Mouse (Mus musculus): ENCODE data around the gene Gm21885. TPM values are rescaled to one million over a fixed set of nuclear protein-coding genes. Genes with fewer than 3 reads are reported as not detected.

The Gm21885 gene
- polyA plus RNA-seq, 1 experiment: not detected

- TF ChIP-seq CTCF (IDR thresholded peaks at IDR 0.05; ENCODE audit: low read depth, low read length): no peak
- no peak for TF ChIP-seq POLR2A (IDR thresholded peaks at IDR 0.05; ENCODE audit: insufficient read depth, low read length)
- Histone ChIP-seq H3K27ac (ENCODE audit: insufficient read depth, low read length) (no peak overlapping the region), H3K9ac (ENCODE audit: low read depth, poor library complexity, severe bottlenecking) (no peak overlapping the region), H3K27me3 (ENCODE audit: control insufficient read depth, insufficient read depth, low read length, poor library complexity, severe bottlenecking) (no peaks in the 10 kb centered on the region), H3K4me3 (ENCODE audit: low read depth, low read length) (no peak overlapping the region), H3K36me3 (ENCODE audit: control insufficient read depth, insufficient read depth, low read length, poor library complexity, severe bottlenecking) (no peaks in the 10 kb centered on the region), H3K4me1 (ENCODE audit: control insufficient read depth, insufficient read depth, low read length) (no peaks in the 10 kb centered on the region), H3K9me3 (replicated peaks; ENCODE audit: control insufficient read depth, insufficient read depth, low read length, poor library complexity, severe bottlenecking) (no peaks in the 10 kb centered on the region)
Observed at GRCm38 (mm10) chr11:94246789-94247061, 34.9 kb upstream of the Gm21885 start.

- no peak overlapping the region for H3K9ac ChIP-seq (ENCODE audit: low read depth, poor library complexity, severe bottlenecking)
- TF ChIP-seq POLR2A (IDR thresholded peaks at IDR 0.05; ENCODE audit: insufficient read depth, low read length): no peak
- no peak for TF ChIP-seq EP300 (IDR thresholded peaks at IDR 0.05; ENCODE audit: insufficient read depth, low read depth, low read length)
- no peak for TF ChIP-seq CTCF (IDR thresholded peaks at IDR 0.05; ENCODE audit: low read depth, low read length)
- H3K4me1 ChIP-seq (ENCODE audit: control insufficient read depth, insufficient read depth, low read length): no peaks in the 10 kb centered on the region
- no peaks in the 10 kb centered on the region for H3K36me3 ChIP-seq (ENCODE audit: control insufficient read depth, insufficient read depth, low read length, poor library complexity, severe bottlenecking)
- no peaks in the 10 kb centered on the region for H3K27me3 ChIP-seq (ENCODE audit: control insufficient read depth, insufficient read depth, low read length, poor library complexity, severe bottlenecking)
- H3K4me3 ChIP-seq (ENCODE audit: low read depth, low read length): no peak overlapping the region
- H3K9me3 ChIP-seq (replicated peaks; ENCODE audit: control insufficient read depth, insufficient read depth, low read length, poor library complexity, severe bottlenecking): 0 out of 2 replicates have a peak, but pooled peaks cover 4% of the 10 kb centered on the region
- no peak overlapping the region for H3K27ac ChIP-seq (ENCODE audit: insufficient read depth, low read length)
Observed at GRCm38 (mm10) chr11:94253156-94253555, 28.5 kb upstream of the Gm21885 start.

GRCm38 (mm10) chr11:94253691-94254090 lies 28.0 kb upstream of the Gm21885 start:
- Histone ChIP-seq H3K4me3 (ENCODE audit: low read depth, low read length) (no peak overlapping the region), H3K4me1 (ENCODE audit: control insufficient read depth, insufficient read depth, low read length) (no peaks in the 10 kb centered on the region), H3K27ac (ENCODE audit: insufficient read depth, low read length) (no peak overlapping the region), H3K36me3 (ENCODE audit: control insufficient read depth, insufficient read depth, low read length, poor library complexity, severe bottlenecking) (no peaks in the 10 kb centered on the region), H3K27me3 (ENCODE audit: control insufficient read depth, insufficient read depth, low read length, poor library complexity, severe bottlenecking) (no peaks in the 10 kb centered on the region), H3K9ac (ENCODE audit: low read depth, poor library complexity, severe bottlenecking) (no peak overlapping the region), H3K9me3 (replicated peaks; ENCODE audit: control insufficient read depth, insufficient read depth, low read length, poor library complexity, severe bottlenecking) (0 out of 2 replicates have a peak, but pooled peaks cover 4% of the 10 kb centered on the region)
- TF ChIP-seq POLR2A (IDR thresholded peaks at IDR 0.05; ENCODE audit: insufficient read depth, low read length) (no peak), EP300 (IDR thresholded peaks at IDR 0.05; ENCODE audit: insufficient read depth, low read depth, low read length) (no peak)

GRCm38 (mm10) chr11:94255733-94256132 lies 25.9 kb upstream of the Gm21885 start:
- no peak for TF ChIP-seq EP300 (IDR thresholded peaks at IDR 0.05; ENCODE audit: insufficient read depth, low read depth, low read length)
- TF ChIP-seq POLR2A (IDR thresholded peaks at IDR 0.05; ENCODE audit: insufficient read depth, low read length): no peak
- TF ChIP-seq CTCF (IDR thresholded peaks at IDR 0.05; ENCODE audit: low read depth, low read length): no peak
- Histone ChIP-seq H3K4me1 (ENCODE audit: control insufficient read depth, insufficient read depth, low read length) (no peaks in the 10 kb centered on the region), H3K9ac (ENCODE audit: low read depth, poor library complexity, severe bottlenecking) (no peak overlapping the region), H3K36me3 (ENCODE audit: control insufficient read depth, insufficient read depth, low read length, poor library complexity, severe bottlenecking) (no peaks in the 10 kb centered on the region), H3K27ac (ENCODE audit: insufficient read depth, low read length) (no peak overlapping the region), H3K4me3 (ENCODE audit: low read depth, low read length) (no peak overlapping the region), H3K9me3 (replicated peaks; ENCODE audit: control insufficient read depth, insufficient read depth, low read length, poor library complexity, severe bottlenecking) (0 out of 2 replicates have a peak, but pooled peaks cover 4% of the 10 kb centered on the region), H3K27me3 (ENCODE audit: control insufficient read depth, insufficient read depth, low read length, poor library complexity, severe bottlenecking) (no peaks in the 10 kb centered on the region)

- TF ChIP-seq CTCF (IDR thresholded peaks at IDR 0.05; ENCODE audit: low read depth, low read length) (no peak), EP300 (IDR thresholded peaks at IDR 0.05; ENCODE audit: insufficient read depth, low read depth, low read length) (no peak), POLR2A (IDR thresholded peaks at IDR 0.05; ENCODE audit: insufficient read depth, low read length) (no peak)
- Histone ChIP-seq H3K9me3 (replicated peaks; ENCODE audit: control insufficient read depth, insufficient read depth, low read length, poor library complexity, severe bottlenecking) (0 out of 2 replicates have a peak, but pooled peaks cover 4% of the 10 kb centered on the region), H3K27me3 (ENCODE audit: control insufficient read depth, insufficient read depth, low read length, poor library complexity, severe bottlenecking) (no peaks in the 10 kb centered on the region), H3K4me1 (ENCODE audit: control insufficient read depth, insufficient read depth, low read length) (no peaks in the 10 kb centered on the region), H3K9ac (ENCODE audit: low read depth, poor library complexity, severe bottlenecking) (no peak overlapping the region), H3K4me3 (ENCODE audit: low read depth, low read length) (no peak overlapping the region), H3K27ac (ENCODE audit: insufficient read depth, low read length) (no peak overlapping the region), H3K36me3 (ENCODE audit: control insufficient read depth, insufficient read depth, low read length, poor library complexity, severe bottlenecking) (no peaks in the 10 kb centered on the region)
Observed at GRCm38 (mm10) chr11:94257987-94258386, 23.7 kb upstream of the Gm21885 start.

GRCm38 (mm10) chr11:94259814-94260213 lies 21.9 kb upstream of the Gm21885 start:
- no peaks in the 10 kb centered on the region for H3K27me3 ChIP-seq (ENCODE audit: control insufficient read depth, insufficient read depth, low read length, poor library complexity, severe bottlenecking)
- H3K9ac ChIP-seq (ENCODE audit: low read depth, poor library complexity, severe bottlenecking): no peak overlapping the region
- no peaks in the 10 kb centered on the region for H3K4me1 ChIP-seq (ENCODE audit: control insufficient read depth, insufficient read depth, low read length)
- H3K36me3 ChIP-seq (ENCODE audit: control insufficient read depth, insufficient read depth, low read length, poor library complexity, severe bottlenecking): no peaks in the 10 kb centered on the region
- H3K9me3 ChIP-seq (replicated peaks; ENCODE audit: control insufficient read depth, insufficient read depth, low read length, poor library complexity, severe bottlenecking): 0 out of 2 replicates have a peak, but pooled peaks cover 4% of the 10 kb centered on the region
- H3K27ac ChIP-seq (ENCODE audit: insufficient read depth, low read length): no peak overlapping the region
- TF ChIP-seq EP300 (IDR thresholded peaks at IDR 0.05; ENCODE audit: insufficient read depth, low read depth, low read length): no peak
- no peak for TF ChIP-seq POLR2A (IDR thresholded peaks at IDR 0.05; ENCODE audit: insufficient read depth, low read length)
- TF ChIP-seq CTCF (IDR thresholded peaks at IDR 0.05; ENCODE audit: low read depth, low read length): no peak
- no peak overlapping the region for H3K4me3 ChIP-seq (ENCODE audit: low read depth, low read length)

Data from ES-Bruce4 (cell line).